In genomic region chr5:81661611-81662390, GRCm38 (mm10) we compare ENCODE assay signal across 14 mouse cellular contexts.
DNase-seq lines count a peak whose midpoint lies in the region; ATAC-seq and TF ChIP-seq lines count a peak whose summit lies in the region.
"Had no signal": no experiment of that assay in that cellular context is flagged by ENCODE, and none has a peak within 500 bp of the region (broad histone marks: within the 10 kb centered on the region; RNA-seq: fewer than 3 reads in every experiment).

No protein-coding gene starts in this region.

- H3K4me1 ChIP-seq in lung, embryonic 14.5 days (ENCODE audit: insufficient read depth), result no peaks in the 10 kb centered on the region
- H3K4me1 ChIP-seq in neural tube, embryonic 15.5 days, result 0 out of 2 replicates have a peak, but pooled peaks cover 3% of the 10 kb centered on the region
- H3K4me1 ChIP-seq: lung, embryonic 15.5 days; stomach, embryonic 15.5 days had no signal

- no peaks in the 10 kb centered on the region for H3K27me3 ChIP-seq in lung, embryonic 14.5 days (ENCODE audit: insufficient read depth, low read length)
- no peaks in the 10 kb centered on the region for H3K27me3 ChIP-seq in neural tube, embryonic 15.5 days (replicated peaks)
- H3K27me3 ChIP-seq: lung, embryonic 15.5 days; stomach, embryonic 15.5 days had no signal

- no peak overlapping the region for H3K9ac ChIP-seq in lung, embryonic 14.5 days
- no peak overlapping the region for H3K9ac ChIP-seq in neural tube, embryonic 15.5 days (replicated peaks)
- H3K9ac ChIP-seq: lung, embryonic 15.5 days; stomach, embryonic 15.5 days had no signal

- H3K4me3 ChIP-seq in lung, embryonic 14.5 days (ENCODE audit: low read depth, low read length), result no peak overlapping the region
- H3K4me3 ChIP-seq in neural tube, embryonic 15.5 days (replicated peaks), result no peak overlapping the region
- H3K4me3 ChIP-seq: lung, embryonic 15.5 days; stomach, embryonic 15.5 days had no signal

- no peak overlapping the region for H3K4me2 ChIP-seq in lung, embryonic 14.5 days
- H3K4me2 ChIP-seq in neural tube, embryonic 15.5 days, result no peak overlapping the region
- H3K4me2 ChIP-seq: lung, embryonic 15.5 days; stomach, embryonic 15.5 days had no signal

- no peak overlapping the region for H3K27ac ChIP-seq in lung, embryonic 14.5 days (ENCODE audit: low read depth)
- H3K27ac ChIP-seq in neural tube, embryonic 15.5 days (replicated peaks), result no peak overlapping the region
- H3K27ac ChIP-seq: lung, embryonic 15.5 days; stomach, embryonic 15.5 days had no signal

- H3K36me3 ChIP-seq in lung, embryonic 14.5 days (ENCODE audit: insufficient read depth), result no peaks in the 10 kb centered on the region
- H3K36me3 ChIP-seq in neural tube, embryonic 15.5 days, result 0 out of 2 replicates have a peak, but pooled peaks cover under 1% of the 10 kb centered on the region
- H3K36me3 ChIP-seq: lung, embryonic 15.5 days; stomach, embryonic 15.5 days had no signal

- 49% methylated on average over 6 of the region's 6 CpGs for WGBS in lung, embryonic 14.5 days
- WGBS in neural tube, embryonic 15.5 days, result 20% methylated on average over 6 of the region's 6 CpGs

- TF ChIP-seq CTCF in lung, embryonic 14.5 days (IDR thresholded peaks at IDR 0.05; ENCODE audit: low read depth), result no peak

- ATAC-seq in lung, embryonic 14.5 days (ENCODE audit: insufficient read depth), result no peak
- ATAC-seq in neural tube, embryonic 15.5 days (ENCODE audit: low FRiP score), result peak; percentile 24; the same call in 1 of the 2 replicates

- DNase-seq in lung, embryonic 14.5 days, result peak; percentile 3
- DNase-seq in lung, postnatal 10 days, result no peak
- peak; percentile 18 for DNase-seq in embryo, embryonic 10.5 days (ENCODE audit: low spot score)
- peak; percentile 9 for DNase-seq in mesoderm, embryonic 11.5 days (ENCODE audit: low read depth, low spot score)
- no peak for DNase-seq in adipocyte (ENCODE audit: low spot score)
- DNase-seq in thymus, postnatal 10 days (ENCODE audit: low spot score in 2 of 2), result no peak
- no peak for DNase-seq in cerebellum, postnatal 25 days
- DNase-seq: adrenal gland, adult 8-10 months; cerebellum, postnatal 36 days; layer of hippocampus, adult 9-11 months; thymus, postnatal 25 days had no signal

- H3K9me3 ChIP-seq in lung, embryonic 14.5 days (ENCODE audit: low read depth, low read length), result no peaks in the 10 kb centered on the region
- no peaks in the 10 kb centered on the region for H3K9me3 ChIP-seq in neural tube, embryonic 15.5 days (replicated peaks)
- H3K9me3 ChIP-seq: lung, embryonic 15.5 days; stomach, embryonic 15.5 days had no signal

Comparison
In these comparisons a context has a peak if more than half of its experiments do, and no peak if none do; other contexts are left out.
1. DNase-seq: peak in lung, embryonic 14.5 days (single experiment), embryo, embryonic 10.5 days (single experiment) and mesoderm, embryonic 11.5 days (single experiment); none in lung, postnatal 10 days (single experiment), adipocyte (single experiment), thymus, postnatal 10 days (0 of 2) and cerebellum, postnatal 25 days (0 of 2).